Mouse (Mus musculus): ENCODE data around the gene Erv3.

The Erv3 gene

GRCm38 (mm10) chr2:131859721-131860120 lies at the start of gene Erv3:
TSS of gene Erv3 (minus strand) at chr2:131859747.
- DNase-seq (ENCODE audit: low read depth, low spot score): no peak

GRCm38 (mm10) chr2:131908906-131909305 lies 49.4 kb upstream of the Erv3 start:
- DNase-seq (ENCODE audit: low read depth, low spot score): no peak

GRCm38 (mm10) chr2:131908351-131908861 lies 48.9 kb upstream of the Erv3 start:
- no peak for DNase-seq (ENCODE audit: low read depth, low spot score)

- DNase-seq (ENCODE audit: low read depth, low spot score): no peak
These were observed 47.8 kb upstream of the Erv3 start for GRCm38 (mm10) chr2:131907311-131907710.

GRCm38 (mm10) chr2:131906846-131907245 lies 47.3 kb upstream of the Erv3 start:
- no peak for DNase-seq (ENCODE audit: low read depth, low spot score)

GRCm38 (mm10) chr2:131906266-131906665 lies 46.7 kb upstream of the Erv3 start:
- DNase-seq (ENCODE audit: low read depth, low spot score): no peak

GRCm38 (mm10) chr2:131905776-131906175 lies 46.2 kb upstream of the Erv3 start:
- DNase-seq (ENCODE audit: low read depth, low spot score): no peak

GRCm38 (mm10) chr2:131905025-131905424 lies 45.5 kb upstream of the Erv3 start:
- DNase-seq (ENCODE audit: low read depth, low spot score): no peak

GRCm38 (mm10) chr2:131902867-131903266 lies 43.3 kb upstream of the Erv3 start:
- DNase-seq (ENCODE audit: low read depth, low spot score): no peak

GRCm38 (mm10) chr2:131902423-131902822 lies 42.9 kb upstream of the Erv3 start:
- no peak for DNase-seq (ENCODE audit: low read depth, low spot score)

- no peak for DNase-seq (ENCODE audit: low read depth, low spot score)
These were observed 38.0 kb upstream of the Erv3 start for GRCm38 (mm10) chr2:131897336-131898109.

- no peak for DNase-seq (ENCODE audit: low read depth, low spot score)
These were observed 36.5 kb upstream of the Erv3 start for GRCm38 (mm10) chr2:131896011-131896410.

- DNase-seq (ENCODE audit: low read depth, low spot score): no peak
These were observed 35.6 kb upstream of the Erv3 start for GRCm38 (mm10) chr2:131895106-131895505.

- no peak for DNase-seq (ENCODE audit: low read depth, low spot score)
These were observed 33.0 kb upstream of the Erv3 start for GRCm38 (mm10) chr2:131892534-131892933.

GRCm38 (mm10) chr2:131888233-131888632 lies 28.7 kb upstream of the Erv3 start:
- no peak for DNase-seq (ENCODE audit: low read depth, low spot score)

GRCm38 (mm10) chr2:131886503-131887160 lies 27.1 kb upstream of the Erv3 start:
- DNase-seq (ENCODE audit: low read depth, low spot score): no peak

GRCm38 (mm10) chr2:131883136-131883535 lies 23.6 kb upstream of the Erv3 start:
- peak; percentile 9 for DNase-seq (ENCODE audit: low read depth, low spot score)

GRCm38 (mm10) chr2:131881766-131882165 lies 22.2 kb upstream of the Erv3 start:
- DNase-seq (ENCODE audit: low read depth, low spot score): no peak

- no peak for DNase-seq (ENCODE audit: low read depth, low spot score)
These were observed 17.2 kb upstream of the Erv3 start for GRCm38 (mm10) chr2:131876551-131877265.

- no peak for DNase-seq (ENCODE audit: low read depth, low spot score)
These were observed 13.8 kb upstream of the Erv3 start for GRCm38 (mm10) chr2:131873376-131873775.

GRCm38 (mm10) chr2:131868983-131869382 lies 9.4 kb upstream of the Erv3 start:
- DNase-seq (ENCODE audit: low read depth, low spot score): no peak

- DNase-seq (ENCODE audit: low read depth, low spot score): no peak
These were observed 7.1 kb upstream of the Erv3 start for GRCm38 (mm10) chr2:131866676-131867075.
